Mouse (Mus musculus) stomach, adult 2 months (tissue): ENCODE data around the gene Gm21887. TPM values are rescaled to one million over a fixed set of nuclear protein-coding genes. Genes with fewer than 3 reads are reported as not detected.

ENCODE experiments used
- polyA plus RNA-seq: library from polyadenylated mRNA; depleted of rRNA; stranded (reverse); fragments of >200 nt; gene quantifications from 2 replicates; pipeline ENCODE4 v1.2.3, GENCODE M21; 2012; rRNA removed

Gm21887 gene
- 910 TPM in 1 of 2 replicates, not detected in the other for polyA plus RNA-seq

DNA sequence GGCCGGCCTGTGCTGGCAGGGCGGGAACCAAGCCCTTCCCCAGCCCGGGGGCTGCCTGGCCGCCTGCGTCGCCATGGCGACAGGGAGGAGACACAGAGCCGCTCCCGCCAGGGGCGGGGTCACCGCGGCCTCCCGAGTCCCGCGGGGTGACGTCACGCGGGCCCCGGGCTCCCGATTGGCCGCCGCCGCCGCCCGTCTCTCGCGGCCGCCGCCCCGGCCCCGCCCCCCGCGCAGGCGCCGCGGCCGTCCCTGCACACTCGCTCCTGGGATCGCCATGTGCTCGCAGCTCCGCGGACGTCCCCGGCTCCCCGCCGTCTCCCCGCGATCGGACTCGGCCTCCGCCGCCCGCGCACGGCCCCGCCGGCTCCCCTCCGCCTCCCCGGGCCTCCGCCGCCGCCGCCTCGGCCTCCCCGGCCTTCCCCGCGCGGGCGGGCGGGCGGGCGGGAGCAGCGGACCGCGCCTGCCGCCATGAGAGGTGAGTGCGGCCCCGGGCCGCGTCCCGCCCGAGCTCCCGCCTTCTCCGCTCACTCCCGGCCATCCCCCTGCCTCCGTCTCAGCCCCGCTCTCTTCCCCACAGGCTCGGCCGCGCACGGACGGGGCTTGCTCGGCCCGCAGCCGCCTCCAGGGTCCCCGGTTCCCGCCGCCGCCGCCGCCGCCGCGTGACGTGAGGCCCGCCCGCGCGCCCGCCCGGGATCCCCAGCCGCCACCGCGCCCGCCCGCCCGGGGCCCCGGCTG lies at the start of gene Gm21887:
Gene Gm21887 (plus strand): TSS at position 644 of the 735 bp plus-strand sequence.

Other genes starting within 250 kb of the Gm21887 start
- gene 4933400A11Rik, start 230.0 kb upstream of the Gm21887 start, polyA plus RNA-seq = not detected in 2 replicates